Mouse (Mus musculus) kidney, adult 2 months (tissue): Measurements from ENCODE around the gene H2-T24.

Experiments used
- CTCF ChIP-seq: fragments of 200-500 bp; conservative IDR thresholded peaks from 2 replicates; pipeline ENCODE4 v1.5.1; 2011; ENCODE audit warnings: low read depth, mild to moderate bottlenecking, control low read depth, low read length, moderate library complexity, mixed read lengths; ENCODE audit not compliant: insufficient read depth, insufficient read length
- POLR2A ChIP-seq: fragments of 200-500 bp; IDR thresholded peaks from one replicate; pipeline ENCODE4 v1.6.1; 2011; ENCODE audit warnings: low read depth, low read length, control low read depth

GRCm38 (mm10) chr17:36017046-36017445 lies 3.3 kb downstream of the H2-T24 start:
- TF ChIP-seq CTCF = no peak
- TF ChIP-seq POLR2A = no peak
